Mouse (Mus musculus) cortical plate, adult 2 months (tissue): Measurements from ENCODE around the gene Tyk2.

Source experiments
- CTCF ChIP-seq: fragments of 200-500 bp; IDR thresholded peaks from 2 replicates; pipeline ENCODE4 v1.5.1; 2011; ENCODE audit warnings: mild to moderate bottlenecking, control low read depth, low read length; ENCODE audit not compliant: insufficient read depth; ENCODE audit errors: extremely low read depth
- POLR2A ChIP-seq: fragments of 200-500 bp; IDR thresholded peaks from 2 replicates; pipeline ENCODE4 v1.6.1; 2011; ENCODE audit warnings: mild to moderate bottlenecking, low read length, control low read depth; ENCODE audit not compliant: insufficient read depth; ENCODE audit errors: extremely low read depth

DNA sequence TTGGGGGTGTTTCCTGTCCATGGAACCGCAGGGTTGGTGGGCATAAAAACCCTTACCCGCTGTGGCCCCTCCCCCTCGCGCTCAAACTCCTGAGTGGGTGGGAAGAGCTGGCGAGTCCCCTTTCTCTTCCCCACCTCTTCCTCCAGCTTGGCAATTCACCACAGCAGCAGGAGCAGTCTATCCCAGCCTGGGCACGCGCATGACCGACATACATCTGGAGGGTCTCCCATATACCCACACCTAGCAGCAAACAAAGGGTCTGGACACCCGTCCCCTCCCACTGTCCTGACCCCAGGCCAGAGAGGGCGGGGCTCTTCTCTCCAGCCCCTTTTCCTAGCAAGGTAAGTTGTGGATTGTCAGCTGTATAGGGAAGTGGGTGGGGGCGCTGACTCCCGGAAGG, 22.3 kb upstream of the Tyk2 start:
- no peak for TF ChIP-seq POLR2A
- no peak for TF ChIP-seq CTCF
